Mouse (Mus musculus) adrenal gland, postnatal 36 days (tissue): Measurements from ENCODE around the gene S100a11. TPM values are rescaled to one million over a fixed set of nuclear protein-coding genes. Genes with fewer than 3 reads are reported as not detected.
"Not testable (repeated sequence)": the region's sequence is repeated elsewhere in the genome, so short reads cannot be mapped to it uniquely, and the experiment has no call there.

Experiments
- DNase-seq, 2 experiments: peaks; one replicate each; pipeline ENCODE4 v3.0.0; 2021; ENCODE audit warnings: mixed read lengths in 1 of 2
- long read RNA-seq, 2 experiments: library from polyadenylated mRNA; stranded (forward); transcript quantifications; one replicate each; pipeline ENCODE4 v2.0.0; 2021; ENCODE audit warnings: borderline sequencing depth in 2 of 2
- total RNA-seq, 2 experiments: library from RNA; stranded (reverse); gene quantifications; 2 replicates each; pipeline ENCODE4 v1.2.3; 2021

The S100a11 gene
- 100 to 1,000 TPM; 207 to 231 TPM for total RNA-seq
- long read RNA-seq, experiment 1, transcript S100a11-201 (3 exons, 511 nt): major isoform, 108 of 119 reads
- long read RNA-seq, experiment 1, partial matches to known transcripts: 8 of 119 reads
- long read RNA-seq, experiment 1, other reads (novel, unspliced or antisense): 3 of 119 reads
- long read RNA-seq, experiment 2, transcript S100a11-201 (3 exons, 511 nt): major isoform, 61 of 65 reads
- long read RNA-seq, experiment 2, partial matches to known transcripts: 3 of 65 reads
- long read RNA-seq, experiment 2, other reads (novel, unspliced or antisense): 1 of 65 reads

GRCm38 (mm10) chr3:93520330-93521193, at the start of gene S100a11:
S100a11 (plus strand) TSS chr3:93520488.
- DNase-seq: peak; percentile 77 to 85

GRCm38 (mm10) chr3:93480053-93480452, 40.2 kb upstream of the S100a11 start:
- DNase-seq: no peak

GRCm38 (mm10) chr3:93481982-93482616, 38.2 kb upstream of the S100a11 start:
- DNase-seq: no peak

- DNase-seq: no peak
Measured at GRCm38 (mm10) chr3:93485611-93486010, 34.7 kb upstream of the S100a11 start.

GRCm38 (mm10) chr3:93488541-93488940, 31.7 kb upstream of the S100a11 start:
- no peak for DNase-seq

GRCm38 (mm10) chr3:93492176-93492575, 28.1 kb upstream of the S100a11 start:
- DNase-seq: no peak

GRCm38 (mm10) chr3:93493992-93494391, 26.3 kb upstream of the S100a11 start:
- DNase-seq: peak; percentile 16 to 55

- DNase-seq: not testable (repeated sequence)
Measured at GRCm38 (mm10) chr3:93494774-93495173, 25.5 kb upstream of the S100a11 start.

- no peak for DNase-seq
Measured at GRCm38 (mm10) chr3:93497131-93497530, 23.2 kb upstream of the S100a11 start.

GRCm38 (mm10) chr3:93499129-93499528, 21.2 kb upstream of the S100a11 start:
- no peak for DNase-seq

- no peak for DNase-seq
Measured at GRCm38 (mm10) chr3:93504536-93505189, 15.6 kb upstream of the S100a11 start.

- DNase-seq: peak; percentile 47 to 54
Measured at GRCm38 (mm10) chr3:93505960-93506863, 14.1 kb upstream of the S100a11 start.

- no peak for DNase-seq
Measured at GRCm38 (mm10) chr3:93506881-93507325, 13.4 kb upstream of the S100a11 start.

- peak; percentile 12 to 19 for DNase-seq
Measured at GRCm38 (mm10) chr3:93509301-93509700, 11.0 kb upstream of the S100a11 start.

GRCm38 (mm10) chr3:93511036-93511435, 9.3 kb upstream of the S100a11 start:
- no peak for DNase-seq

- DNase-seq: no peak
Measured at GRCm38 (mm10) chr3:93511801-93512200, 8.5 kb upstream of the S100a11 start.

GRCm38 (mm10) chr3:93512386-93513101, 7.7 kb upstream of the S100a11 start:
- no peak for DNase-seq

- DNase-seq: no peak
Measured at GRCm38 (mm10) chr3:93514628-93515027, 5.7 kb upstream of the S100a11 start.

- DNase-seq: no peak
Measured at GRCm38 (mm10) chr3:93517343-93517742, 2.9 kb upstream of the S100a11 start.

- no peak for DNase-seq
Measured at GRCm38 (mm10) chr3:93519856-93520329, 395 bp upstream of the S100a11 start.
